Mouse (Mus musculus) lung, adult 2 months (tissue): ENCODE measurements at regions not wholly inside any gene's neighbourhood (a gene's known extent, or its start where the extent isn't known, plus 50 kb on each side); places are given as distances from the start of the nearest gene placed in this dataset.

Source experiments
- DNase-seq: peaks from one replicate; pipeline ENCODE4 v3.0.0; 2022
- H3K4me1 ChIP-seq: fragments of 200-500 bp; 2 replicates; pipeline ENCODE4 v1.6.1; 2011; ENCODE audit warnings: low read length; ENCODE audit not compliant: control insufficient read depth, insufficient read depth
- H3K4me3 ChIP-seq: fragments of 200-500 bp; replicated peaks from 2 replicates; pipeline ENCODE3; 2011; ENCODE audit warnings: low read depth, mild to moderate bottlenecking, control low read depth, low read length; ENCODE audit errors: extremely low read depth
- CTCF ChIP-seq: fragments of 200-500 bp; IDR thresholded peaks from 2 replicates; pipeline ENCODE4 v1.5.1; 2011; ENCODE audit warnings: mild to moderate bottlenecking, low read length, control low read depth; ENCODE audit not compliant: insufficient read depth
- POLR2A ChIP-seq: fragments of 200-500 bp; IDR thresholded peaks from 2 replicates; pipeline ENCODE4 v1.6.1; 2011; ENCODE audit warnings: low read depth, mild to moderate bottlenecking, control low read depth, low read length, borderline replicate concordance; ENCODE audit errors: extremely low read depth
- WGBS: fragments of 180-500 bp; shearing (Covaris S2); methylation state at CpG from one replicate; pipeline ENCODE4 v1.1.7; 2018; 5-methylcytosine and 5-hydroxymethylcytosine counted together

GRCm38 (mm10) chr19:57541693-57542314 lies 69.0 kb upstream of the Atrnl1 start:
- WGBS, result 83% methylated on average over 8 of the region's 8 CpGs
- no peak for TF ChIP-seq CTCF
- no peak for TF ChIP-seq POLR2A
- H3K4me1 ChIP-seq, result no peaks in the 10 kb centered on the region

GRCm38 (mm10) chr19:57542506-57542905 lies 68.3 kb upstream of the Atrnl1 start:
- TF ChIP-seq POLR2A (no peak), CTCF (no peak)
- WGBS, result 83% methylated on average over 5 of the region's 5 CpGs
- no peak for DNase-seq
- Histone ChIP-seq H3K4me1 (no peaks in the 10 kb centered on the region), H3K4me3 (no peak overlapping the region)

More at GRCm38 (mm10) chr19:57541693-57542314, 69.0 kb upstream of the Atrnl1 start:
- no peak for DNase-seq
- no peak overlapping the region for H3K4me3 ChIP-seq

- no peaks in the 10 kb centered on the region for H3K4me1 ChIP-seq
- DNase-seq, result no peak
- TF ChIP-seq POLR2A (no peak), CTCF (peak; percentile 34; the same call in 1 of the 2 replicates)
- 42% methylated on average over 13 of the region's 13 CpGs for WGBS
- H3K4me3 ChIP-seq, result no peak overlapping the region
These were observed 67.1 kb upstream of the Atrnl1 start for GRCm38 (mm10) chr19:57543681-57544214.

GRCm38 (mm10) chr19:57544229-57544879 lies 66.5 kb upstream of the Atrnl1 start:
- WGBS, result 83% methylated on average over 17 of the region's 17 CpGs
- TF ChIP-seq CTCF, result no peak
- no peak for TF ChIP-seq POLR2A
- Histone ChIP-seq H3K4me1 (no peaks in the 10 kb centered on the region), H3K4me3 (no peak overlapping the region)
- no peak for DNase-seq

- Histone ChIP-seq H3K4me3 (no peak overlapping the region), H3K4me1 (no peaks in the 10 kb centered on the region)
- no peak for DNase-seq
- TF ChIP-seq CTCF, result no peak
- no peak for TF ChIP-seq POLR2A
- WGBS, result 93% methylated on average over 2 of the region's 2 CpGs
These were observed 65.8 kb upstream of the Atrnl1 start for GRCm38 (mm10) chr19:57545071-57545470.

- 75% methylated on average over 2 of the region's 2 CpGs for WGBS
- peak; percentile 21 for DNase-seq
- Histone ChIP-seq H3K4me1 (no peaks in the 10 kb centered on the region), H3K4me3 (no peak overlapping the region)
- TF ChIP-seq CTCF, result no peak
- TF ChIP-seq POLR2A, result no peak
These were observed 64.8 kb upstream of the Atrnl1 start for GRCm38 (mm10) chr19:57546039-57546438.

- WGBS, result 89% methylated on average over 10 of the region's 10 CpGs
- Histone ChIP-seq H3K4me1 (no peaks in the 10 kb centered on the region), H3K4me3 (no peak overlapping the region)
- TF ChIP-seq POLR2A, result no peak
- TF ChIP-seq CTCF, result no peak
- no peak for DNase-seq
These were observed 64.3 kb upstream of the Atrnl1 start for GRCm38 (mm10) chr19:57546519-57546918.

- H3K4me3 ChIP-seq, result no peak overlapping the region
- TF ChIP-seq CTCF (no peak), POLR2A (no peak)
- no peaks in the 10 kb centered on the region for H3K4me1 ChIP-seq
- WGBS, result 78% methylated on average over 11 of the region's 11 CpGs
- no peak for DNase-seq
These were observed 62.7 kb upstream of the Atrnl1 start for GRCm38 (mm10) chr19:57548093-57548492.

GRCm38 (mm10) chr19:57548661-57549060 lies 62.2 kb upstream of the Atrnl1 start:
- no peak for TF ChIP-seq POLR2A
- TF ChIP-seq CTCF, result no peak
- Histone ChIP-seq H3K4me1 (no peaks in the 10 kb centered on the region), H3K4me3 (no peak overlapping the region)
- WGBS, result 54% methylated on average over 11 of the region's 11 CpGs
- no peak for DNase-seq
